Mouse (Mus musculus): ENCODE results near the gene Ankrd12. TPM values are rescaled to one million over a fixed set of nuclear protein-coding genes. Genes with fewer than 3 reads are reported as not detected.

The Ankrd12 gene
- polyA plus RNA-seq (2012; rRNA removed), result 19.6 and 20.6 TPM in 2 replicates

GRCm38 (mm10) chr17:66076934-66077333 is at the start of gene Ankrd12:
TSS of gene Ankrd12 (minus strand) at chr17:66077089.

GRCm38 (mm10) chr17:66123066-66123815 is 46.4 kb upstream of the Ankrd12 start, which contains the start of gene Ddx11:
TSS of gene Ddx11 (plus strand) at chr17:66123520.

GRCm38 (mm10) chr17:66111402-66111959 is 34.6 kb upstream of the Ankrd12 start, which contains the start of gene Washc1:
TSS of gene Washc1 (plus strand) at chr17:66111545.

GRCm38 (mm10) chr17:66101380-66102330 is 24.8 kb upstream of the Ankrd12 start, which contains the start of gene Ndufv2:
TSS of gene Ndufv2 (minus strand) at chr17:66101559.

GRCm38 (mm10) chr17:65950622-65951404 is 126.1 kb downstream of the Ankrd12 start, which contains the start of gene Twsg1:
TSS of gene Twsg1 (minus strand) at chr17:65951226.

Other genes with a start within 250 kb of the Ankrd12 start
- gene Ralbp1, start 191.3 kb downstream of the Ankrd12 start, polyA plus RNA-seq (2012; rRNA removed), result 34.6 and 35.9 TPM in 2 replicates
- gene Twsg1, start 125.9 kb downstream of the Ankrd12 start, polyA plus RNA-seq (2012; rRNA removed), result 53.0 and 56.2 TPM in 2 replicates
- 138 and 159 TPM in 2 replicates for gene Ndufv2, start 24.5 kb upstream of the Ankrd12 start, polyA plus RNA-seq (2012; rRNA removed)
- gene Washc1, start 34.5 kb upstream of the Ankrd12 start, polyA plus RNA-seq (2012; rRNA removed), result 54.5 and 56.3 TPM in 2 replicates
- 12.9 and 14.3 TPM in 2 replicates for gene Ddx11, start 46.4 kb upstream of the Ankrd12 start, polyA plus RNA-seq (2012; rRNA removed)

Data from central nervous system, embryonic 14 days (tissue).